In the genomic region with DNA sequence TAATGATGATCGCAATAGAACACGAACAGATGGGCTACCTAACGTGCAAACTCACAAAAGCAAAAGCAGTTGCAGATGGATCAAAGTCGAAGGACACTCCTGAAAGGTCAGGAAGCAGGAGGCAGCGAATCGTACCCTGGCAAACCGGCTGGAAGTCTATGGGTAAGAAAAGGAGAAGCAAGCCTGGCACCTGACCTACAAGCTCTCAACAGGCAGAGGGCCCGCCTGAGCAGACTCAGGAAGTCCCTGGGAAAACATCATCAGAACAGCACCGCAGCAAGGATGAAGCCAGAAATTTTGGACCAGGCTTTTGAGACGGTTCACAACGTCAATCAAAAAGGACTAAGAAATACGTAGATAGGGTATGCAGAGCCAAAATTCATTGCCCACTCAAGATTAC, we compare ENCODE assay signal across 8 mouse cellular contexts. TPM values are rescaled to one million over a fixed set of nuclear protein-coding genes. Genes with fewer than 3 reads are reported as not detected.
DNase-seq lines count a peak whose midpoint lies in the region; ATAC-seq and TF ChIP-seq lines count a peak whose summit lies in the region.

No protein-coding gene starts in this region.

- H3K4me1 ChIP-seq in liver, embryonic 14.5 days (replicated peaks; ENCODE audit: control insufficient read depth in 2 of 2, insufficient read depth in 2 of 2, low read length in 1 of 2): peaks cover 0 to 5% of the 10 kb centered on the region in 2 experiments; a peak in 1 of 4 replicates
- no peaks in the 10 kb centered on the region for H3K4me1 ChIP-seq in neural tube, embryonic 11.5 days (ENCODE audit: control insufficient read depth, insufficient read depth, low read length)

- WGBS in liver, embryonic 14.5 days (ENCODE audit: insufficient replicate concordance): 10% methylated on average over 12 of the region's 12 CpGs
- 6% methylated on average over 12 of the region's 12 CpGs for WGBS in neural tube, embryonic 11.5 days

- no peak overlapping the region; a peak in 1 of 4 replicates for H3K4me3 ChIP-seq in liver, embryonic 14.5 days (ENCODE audit: insufficient read depth in 1 of 2, low read depth in 2 of 2, low read length in 2 of 2)
- peak overlapping the region; percentile 77 for H3K4me3 ChIP-seq in neural tube, embryonic 11.5 days (ENCODE audit: low read depth, low read length)

- ATAC-seq in liver, embryonic 14.5 days (ENCODE audit: insufficient read depth): no peak
- no peak for ATAC-seq in neural tube, embryonic 11.5 days (ENCODE audit: insufficient read depth, low FRiP score, low TSS enrichment)

- TF ChIP-seq CTCF in liver, embryonic 14.5 days (IDR thresholded peaks at IDR 0.05; ENCODE audit: low read depth): no peak

- no peaks in the 10 kb centered on the region for H3K36me3 ChIP-seq in liver, embryonic 14.5 days (replicated peaks; ENCODE audit: control insufficient read depth, insufficient read depth, low read depth)
- no peaks in the 10 kb centered on the region for H3K36me3 ChIP-seq in neural tube, embryonic 11.5 days (ENCODE audit: control insufficient read depth, insufficient read depth, low read length)

- no peak overlapping the region for H3K27ac ChIP-seq in liver, embryonic 14.5 days
- no peak overlapping the region for H3K27ac ChIP-seq in neural tube, embryonic 11.5 days (ENCODE audit: low read depth, low read length)

- H3K4me2 ChIP-seq in liver, embryonic 14.5 days (ENCODE audit: low read depth): peak overlapping the region; percentile 62
- H3K4me2 ChIP-seq in neural tube, embryonic 11.5 days (ENCODE audit: low read depth): peak overlapping the region; percentile 98

- H3K27me3 ChIP-seq in liver, embryonic 14.5 days (ENCODE audit: control insufficient read depth, insufficient read depth, low read length): peaks cover 46% of the 10 kb centered on the region
- no peaks in the 10 kb centered on the region for H3K27me3 ChIP-seq in neural tube, embryonic 11.5 days (ENCODE audit: control insufficient read depth, insufficient read depth, low read length)

- DNase-seq in cerebellum, adult 11-12 months: peak; percentile 27
- no peak for DNase-seq in cerebellum, adult 11 months
- peak; percentile 40 to 61 for DNase-seq in cerebellum, postnatal 25 days
- peak; percentile 9 for DNase-seq in heart, adult 8-10 months (ENCODE audit: low spot score)
- DNase-seq in kidney, adult 9 months: peak; percentile 68
- no peak for DNase-seq in liver, embryonic 14.5 days (ENCODE audit: low read depth in 3 of 3, low spot score in 3 of 3)
- DNase-seq in neural tube, embryonic 11.5 days (ENCODE audit: low spot score): peak; percentile 40
- DNase-seq in ovary, adult 18-20 months (ENCODE audit: low spot score): no peak

- H3K9ac ChIP-seq in liver, embryonic 14.5 days (replicated peaks): no peak overlapping the region
- peak overlapping the region; percentile 90; the same call in 1 of the 2 replicates for H3K9ac ChIP-seq in neural tube, embryonic 11.5 days (ENCODE audit: low read length)

- H3K9me3 ChIP-seq in liver, embryonic 14.5 days (ENCODE audit: control insufficient read depth, low read length): no peaks in the 10 kb centered on the region
- no peaks in the 10 kb centered on the region for H3K9me3 ChIP-seq in neural tube, embryonic 11.5 days (ENCODE audit: control insufficient read depth, low read length)

- TF ChIP-seq EP300 in liver, embryonic 14.5 days (IDR thresholded peaks at IDR 0.05; ENCODE audit: low read depth): no peak

RNA-seq across cellular contexts. Expression of a gene that starts 1.3 kb away (rescaled TPM):
- 1 to 10 TPM; 4.3 to 7.0 (median 5.9) TPM for total RNA-seq in heart, adult 8-10 months (2022)
- polyA plus RNA-seq in liver, embryonic 14.5 days (2012; rRNA removed): 0.25 and 0.36 TPM in 2 replicates
- polyA plus RNA-seq in liver, embryonic 14.5 days (2014; fragmentation: Nextera tagmentation; extraction: Ambion mirVana): 0.15 and 0.23 TPM in 2 replicates
- 8.2 and 8.3 TPM in 2 replicates for polyA plus RNA-seq in neural tube, embryonic 11.5 days (2014; fragmentation: Nextera tagmentation; extraction: Ambion mirVana)

Comparison
In these comparisons a context has a peak if more than half of its experiments do, and no peak if none do; other contexts are left out.
1. DNase-seq: peak in cerebellum, adult 11-12 months (single experiment), cerebellum, postnatal 25 days (2 of 2), heart, adult 8-10 months (single experiment), kidney, adult 9 months (single experiment) and neural tube, embryonic 11.5 days (single experiment); none in cerebellum, adult 11 months (single experiment), liver, embryonic 14.5 days (0 of 3) and ovary, adult 18-20 months (single experiment).